Mouse (Mus musculus): ENCODE results near the gene March9.

DNA sequence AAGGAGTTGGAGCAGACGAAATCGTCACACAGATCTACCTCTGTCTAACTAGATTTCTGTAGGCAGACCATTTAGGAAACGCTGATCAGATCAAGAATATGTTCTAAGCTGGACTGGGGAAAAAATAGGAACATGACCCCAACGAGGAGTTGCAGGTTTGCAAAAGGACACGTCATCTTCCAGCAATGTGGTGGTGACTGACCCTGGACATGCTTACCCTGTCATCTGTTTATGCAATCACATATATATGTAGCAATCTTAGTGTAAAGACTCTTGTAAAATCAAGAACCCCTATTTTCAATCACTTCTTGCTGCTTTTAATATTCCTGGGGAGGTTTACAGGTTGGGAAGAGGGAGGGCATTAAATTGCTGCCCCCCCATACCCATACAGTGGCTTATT lies 2.5 kb upstream of the March9 start:
- TF ChIP-seq POLR2A (IDR thresholded peaks at IDR 0.05; ENCODE audit: extremely low read depth, insufficient read depth, low read length) = no peak
- no peak for TF ChIP-seq CTCF (IDR thresholded peaks at IDR 0.05; ENCODE audit: low read depth, low read length)

All from liver, adult 2 months (tissue).